Mouse (Mus musculus): ENCODE results near the gene Rspo1.
"Not testable (repeated sequence)": the region's sequence is repeated elsewhere in the genome, so short reads cannot be mapped to it uniquely, and the experiment has no call there.

The Rspo1 gene

DNA sequence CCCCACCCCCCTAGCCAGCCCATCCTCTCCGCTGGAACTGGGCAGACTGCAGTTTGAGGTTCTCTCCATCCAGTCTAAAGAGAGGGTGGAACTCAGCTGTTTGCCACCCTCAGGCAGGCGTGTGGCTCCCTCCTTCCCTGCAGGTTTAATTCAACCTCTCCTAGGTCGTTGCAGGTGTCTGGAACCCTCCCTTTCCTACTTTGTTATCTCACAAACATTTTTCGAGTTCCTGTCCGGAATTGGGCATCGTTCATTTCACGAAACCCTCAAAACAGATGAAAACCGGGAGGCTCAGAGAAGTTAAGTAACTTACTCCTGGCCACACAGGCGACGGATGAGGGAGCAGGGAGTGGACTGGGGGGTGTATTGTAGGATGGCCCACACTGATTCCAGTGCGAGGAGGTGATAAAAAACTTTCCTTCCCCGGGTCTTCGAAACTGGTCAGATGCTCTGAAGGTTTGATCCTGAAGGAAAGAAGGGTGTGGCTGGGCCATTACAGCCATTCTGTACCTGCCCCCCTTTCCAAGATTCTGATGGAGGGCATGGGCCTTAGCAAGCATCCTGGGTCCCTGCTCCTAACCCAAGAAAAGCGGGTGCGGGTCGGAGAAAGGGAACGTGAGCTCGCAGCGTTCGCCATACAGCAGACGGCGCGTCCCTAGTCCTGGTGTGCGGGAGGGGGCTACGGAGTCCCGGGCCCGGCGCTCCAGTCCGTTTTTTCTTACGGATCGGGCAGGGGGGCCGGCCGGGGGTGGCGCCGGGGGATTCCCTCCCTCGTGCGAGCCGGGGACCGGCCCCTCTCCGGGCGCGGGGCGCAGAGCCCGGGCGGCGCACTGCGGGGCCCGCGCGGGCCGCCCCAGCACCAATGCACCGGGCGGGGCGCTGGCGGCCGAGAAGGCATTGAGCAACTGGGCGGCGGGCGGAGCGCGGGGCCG is at the start of gene Rspo1:
TSS of gene Rspo1 (plus strand) at position 760 of the 932 bp plus-strand sequence.
- DNase-seq (ENCODE audit: low read depth in 2 of 2, low spot score in 2 of 2), result no peak

DNA sequence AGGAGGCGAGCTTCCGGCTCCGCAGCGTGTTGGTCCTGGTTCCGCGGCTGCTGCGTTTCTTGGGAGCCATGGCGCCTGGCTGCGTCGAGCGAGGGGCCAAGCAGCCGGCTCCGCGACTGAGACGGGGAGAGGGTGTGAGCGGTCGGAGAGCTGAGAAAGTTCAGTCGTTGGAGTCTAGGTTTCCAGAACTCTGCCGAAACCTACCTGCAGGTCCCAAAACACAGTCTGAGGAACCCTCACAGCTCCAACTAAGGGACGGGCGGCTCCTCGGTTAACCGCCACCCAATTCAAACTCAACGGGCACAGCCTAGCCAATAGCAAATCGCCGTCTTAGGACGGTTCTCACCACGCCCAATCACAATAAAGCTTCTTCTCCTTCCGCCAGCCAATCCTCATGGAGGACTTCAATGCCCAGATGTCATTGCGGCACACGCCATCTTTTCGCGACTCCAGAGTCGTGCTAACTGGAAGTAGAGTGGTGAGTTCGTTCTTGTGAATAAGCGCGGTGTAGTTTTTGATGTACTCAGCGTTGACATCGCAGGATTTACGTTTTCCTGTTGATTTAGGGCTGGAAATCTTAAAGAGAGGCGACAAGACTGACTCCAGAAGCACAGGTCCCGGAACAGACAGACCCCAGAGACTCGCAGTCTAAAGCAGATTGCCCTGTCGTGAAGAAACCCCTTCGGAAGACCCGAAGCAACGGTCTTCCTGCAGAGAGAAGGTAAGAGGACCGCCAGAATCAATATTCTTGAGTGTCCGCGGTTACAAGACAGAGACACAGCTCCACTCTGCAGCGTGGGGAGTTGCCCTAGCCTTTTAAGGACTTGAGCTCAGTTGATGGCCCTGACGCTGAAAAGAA is 49.4 kb upstream of the Rspo1 start, which contains the start of gene 9930104L06Rik:
TSS of gene 9930104L06Rik (plus strand) at position 436 of the 859 bp plus-strand sequence.
- DNase-seq (ENCODE audit: low read depth in 2 of 2, low spot score in 2 of 2), result peak; percentile 89 to 94

- not testable (repeated sequence) for DNase-seq (ENCODE audit: low read depth in 2 of 2, low spot score in 2 of 2)
These were observed 47.0 kb upstream of the Rspo1 start, which contains the start of gene Cdca8 for GRCm38 (mm10) chr4:124939211-124939610. Cdca8 (minus strand) TSS chr4:124939311.

- DNase-seq (ENCODE audit: low read depth in 2 of 2, low spot score in 2 of 2), result peak; percentile 76 to 77
These were observed 43.2 kb upstream of the Rspo1 start for GRCm38 (mm10) chr4:124943022-124943421.

- no peak for DNase-seq (ENCODE audit: low read depth in 2 of 2, low spot score in 2 of 2)
These were observed 42.4 kb upstream of the Rspo1 start for GRCm38 (mm10) chr4:124943781-124944180.

- DNase-seq (ENCODE audit: low read depth in 2 of 2, low spot score in 2 of 2), result no peak
These were observed 41.3 kb upstream of the Rspo1 start for GRCm38 (mm10) chr4:124944961-124945360.

DNA sequence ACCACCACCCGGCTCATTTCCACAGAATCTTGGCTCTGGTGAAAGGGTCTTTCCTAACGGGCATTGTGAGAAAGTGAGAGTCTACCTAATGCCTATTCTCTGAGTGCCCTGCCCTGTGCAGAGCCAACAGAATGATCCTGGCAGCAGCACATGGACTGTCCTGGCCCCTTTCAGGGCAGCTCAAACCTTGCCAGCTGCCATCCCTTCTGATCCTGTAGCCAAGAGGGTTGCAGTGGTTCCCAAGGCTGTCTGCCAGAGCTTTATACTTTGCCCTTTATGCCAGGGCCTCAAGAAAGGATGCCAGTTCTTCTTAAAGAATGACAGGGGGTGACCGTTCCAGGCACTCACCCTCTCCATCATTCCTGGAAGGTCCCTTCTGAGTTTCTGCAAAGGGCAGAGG is 36.7 kb upstream of the Rspo1 start:
- DNase-seq (ENCODE audit: low read depth in 2 of 2, low spot score in 2 of 2), result no peak

GRCm38 (mm10) chr4:124950181-124951035 is 35.8 kb upstream of the Rspo1 start:
- no peak for DNase-seq (ENCODE audit: low read depth in 2 of 2, low spot score in 2 of 2)

- DNase-seq (ENCODE audit: low read depth in 2 of 2, low spot score in 2 of 2), result no peak
These were observed 35.2 kb upstream of the Rspo1 start for GRCm38 (mm10) chr4:124951036-124951433.

DNA sequence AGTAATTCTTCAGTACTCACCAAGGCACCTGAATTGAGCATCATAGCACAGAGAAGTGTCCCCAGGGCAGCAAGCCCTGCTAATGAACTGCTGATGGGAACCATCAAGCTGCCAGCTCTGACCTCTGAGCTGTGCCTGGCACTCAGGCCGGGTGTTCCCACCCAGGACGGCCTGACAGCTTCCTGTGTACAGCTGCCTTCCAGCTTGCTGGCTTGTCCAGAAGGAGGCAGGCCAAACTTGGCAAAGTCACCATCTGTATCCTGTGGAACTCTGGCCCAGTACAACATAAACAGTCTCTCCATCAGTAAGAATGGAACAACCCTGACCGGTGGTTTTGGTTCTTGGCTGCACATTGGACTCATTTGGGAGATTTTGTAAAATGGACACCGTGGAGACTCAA is 32.7 kb upstream of the Rspo1 start:
- DNase-seq (ENCODE audit: low read depth in 2 of 2, low spot score in 2 of 2), result no peak

DNA sequence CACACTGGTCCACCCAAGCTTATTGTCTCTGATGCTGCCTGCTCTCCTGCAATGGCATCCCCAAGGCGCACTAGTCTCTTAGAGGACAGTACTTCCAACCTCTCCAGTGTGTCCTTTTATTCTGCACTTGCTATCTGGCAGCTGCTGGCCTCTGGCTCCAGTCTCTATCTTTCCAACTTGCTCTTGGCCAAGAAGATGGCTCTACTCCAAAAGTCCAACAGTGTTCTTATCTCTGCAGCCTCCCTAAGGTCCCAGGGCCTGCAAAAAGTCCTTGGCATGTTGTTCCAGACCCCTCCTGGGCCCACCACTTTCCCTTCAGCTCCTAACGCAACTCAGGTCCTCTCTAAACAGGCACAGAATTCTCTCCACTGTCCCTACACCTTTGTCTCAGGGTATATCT is 28.9 kb upstream of the Rspo1 start:
- no peak for DNase-seq (ENCODE audit: low read depth in 2 of 2, low spot score in 2 of 2)

DNA sequence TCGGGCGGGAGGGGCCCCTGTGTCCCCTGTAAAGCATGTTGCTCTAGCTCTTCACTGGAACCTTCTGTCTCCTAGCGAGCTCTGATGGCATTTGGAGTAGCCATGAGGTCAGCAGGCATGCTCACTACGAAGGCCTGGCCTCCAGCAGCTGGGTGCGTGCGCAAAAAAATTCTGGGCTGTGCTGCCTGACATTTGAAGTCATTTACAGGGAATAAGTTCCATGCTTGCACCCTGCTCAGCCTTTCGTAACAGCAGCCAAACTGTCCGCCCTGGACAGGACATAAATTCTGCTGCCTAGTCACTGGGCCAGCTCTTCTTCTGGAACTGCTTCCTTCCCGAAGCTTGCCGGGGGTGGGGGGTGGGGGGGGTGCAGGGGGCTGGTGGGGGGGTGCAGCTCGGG is 27.2 kb upstream of the Rspo1 start:
- DNase-seq (ENCODE audit: low read depth in 2 of 2, low spot score in 2 of 2), result no peak

- DNase-seq (ENCODE audit: low read depth in 2 of 2, low spot score in 2 of 2), result no peak
These were observed 25.3 kb upstream of the Rspo1 start for GRCm38 (mm10) chr4:124960940-124961339.

GRCm38 (mm10) chr4:124962576-124962975 is 23.7 kb upstream of the Rspo1 start:
- no peak for DNase-seq (ENCODE audit: low read depth in 2 of 2, low spot score in 2 of 2)

GRCm38 (mm10) chr4:124964912-124965599 is 21.2 kb upstream of the Rspo1 start:
- no peak for DNase-seq (ENCODE audit: low read depth in 2 of 2, low spot score in 2 of 2)

DNA sequence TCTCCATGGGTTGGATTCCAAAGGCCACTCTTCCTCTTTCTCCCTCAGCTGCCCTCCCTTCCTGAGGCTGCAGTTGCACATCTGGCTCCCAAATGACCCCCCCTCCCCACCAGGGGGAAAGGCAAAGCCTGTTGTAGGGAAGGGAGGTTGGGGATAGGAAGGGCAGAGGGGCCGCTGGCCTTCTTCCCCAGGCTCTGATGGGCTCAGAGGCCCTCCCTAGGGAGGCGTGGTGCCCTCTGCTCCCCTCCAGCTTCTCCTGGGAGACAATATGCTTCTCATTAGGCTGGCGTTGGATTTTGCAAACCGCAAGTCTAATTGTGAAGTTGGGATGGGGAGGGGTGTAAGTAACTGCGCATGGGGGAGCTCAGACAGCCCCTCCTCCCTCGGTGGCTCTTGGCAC is 17.5 kb upstream of the Rspo1 start:
- DNase-seq (ENCODE audit: low read depth in 2 of 2, low spot score in 2 of 2), result no peak

GRCm38 (mm10) chr4:124969219-124969848 is 16.9 kb upstream of the Rspo1 start:
- DNase-seq (ENCODE audit: low read depth in 2 of 2, low spot score in 2 of 2), result no peak

- no peak for DNase-seq (ENCODE audit: low read depth in 2 of 2, low spot score in 2 of 2)
These were observed 16.0 kb upstream of the Rspo1 start for GRCm38 (mm10) chr4:124970194-124970593.

DNA sequence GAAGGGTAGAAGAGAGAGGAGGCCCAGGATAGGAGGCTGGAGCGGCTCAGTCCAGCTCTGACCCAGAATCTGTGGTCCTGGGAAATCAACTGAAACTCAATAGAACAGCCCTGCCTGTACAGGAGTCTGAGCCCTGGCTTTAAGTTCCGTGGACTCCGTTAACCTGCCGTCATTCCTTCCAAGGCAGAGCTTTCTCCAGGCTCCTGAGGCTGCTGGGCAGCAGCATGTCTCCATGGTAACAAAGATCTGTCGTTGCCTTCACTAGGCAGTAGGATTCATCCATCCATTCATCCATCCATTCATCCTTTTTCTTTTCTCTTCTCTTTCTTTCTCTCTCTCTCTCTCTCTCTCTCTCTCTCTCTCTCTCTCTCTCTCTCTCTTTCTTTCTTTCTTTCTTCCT is 15.6 kb upstream of the Rspo1 start:
- DNase-seq (ENCODE audit: low read depth in 2 of 2, low spot score in 2 of 2), result no peak

DNA sequence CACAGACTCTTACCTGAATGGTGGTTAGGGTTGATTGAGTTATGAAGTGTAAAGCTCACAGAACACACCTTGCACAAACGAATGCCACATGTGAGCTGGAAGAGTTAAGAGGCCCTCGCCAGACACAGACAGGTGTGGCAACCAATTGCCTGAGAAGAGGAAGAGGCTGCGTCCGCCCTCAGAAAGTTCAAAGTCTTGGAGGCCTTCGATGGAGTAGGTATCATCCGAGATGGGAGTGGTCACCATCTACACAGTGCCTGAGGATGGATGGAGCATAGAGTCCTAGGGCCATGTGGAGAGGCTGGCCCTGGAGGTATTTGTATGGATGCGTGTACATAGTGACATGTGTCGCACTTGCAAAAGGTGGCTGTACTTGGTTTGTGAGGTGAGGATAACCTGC is 15.1 kb upstream of the Rspo1 start:
- no peak for DNase-seq (ENCODE audit: low read depth in 2 of 2, low spot score in 2 of 2)
